Mouse (Mus musculus) left cerebral cortex, postnatal 4 days (tissue): Measurements from ENCODE around the gene Barx1. TPM values are rescaled to one million over a fixed set of nuclear protein-coding genes. Genes with fewer than 3 reads are reported as not detected.

Experiments used
- DNase-seq: peaks from one replicate; pipeline ENCODE4 v3.0.0-alpha.2; 2022
- intact Hi-C: fragments of 180-260 bp; cut with DNase I; formaldehyde crosslinking; loops from one replicate; pipeline ENCODE4 v1.15.1; 2025
- total RNA-seq, 2 experiments: library from RNA; stranded (reverse); gene quantifications; 2 replicates each; pipeline ENCODE4 v1.2.3; 2021

Gene Barx1
- total RNA-seq, 2 experiments from 2014 or later = not detected

DNA sequence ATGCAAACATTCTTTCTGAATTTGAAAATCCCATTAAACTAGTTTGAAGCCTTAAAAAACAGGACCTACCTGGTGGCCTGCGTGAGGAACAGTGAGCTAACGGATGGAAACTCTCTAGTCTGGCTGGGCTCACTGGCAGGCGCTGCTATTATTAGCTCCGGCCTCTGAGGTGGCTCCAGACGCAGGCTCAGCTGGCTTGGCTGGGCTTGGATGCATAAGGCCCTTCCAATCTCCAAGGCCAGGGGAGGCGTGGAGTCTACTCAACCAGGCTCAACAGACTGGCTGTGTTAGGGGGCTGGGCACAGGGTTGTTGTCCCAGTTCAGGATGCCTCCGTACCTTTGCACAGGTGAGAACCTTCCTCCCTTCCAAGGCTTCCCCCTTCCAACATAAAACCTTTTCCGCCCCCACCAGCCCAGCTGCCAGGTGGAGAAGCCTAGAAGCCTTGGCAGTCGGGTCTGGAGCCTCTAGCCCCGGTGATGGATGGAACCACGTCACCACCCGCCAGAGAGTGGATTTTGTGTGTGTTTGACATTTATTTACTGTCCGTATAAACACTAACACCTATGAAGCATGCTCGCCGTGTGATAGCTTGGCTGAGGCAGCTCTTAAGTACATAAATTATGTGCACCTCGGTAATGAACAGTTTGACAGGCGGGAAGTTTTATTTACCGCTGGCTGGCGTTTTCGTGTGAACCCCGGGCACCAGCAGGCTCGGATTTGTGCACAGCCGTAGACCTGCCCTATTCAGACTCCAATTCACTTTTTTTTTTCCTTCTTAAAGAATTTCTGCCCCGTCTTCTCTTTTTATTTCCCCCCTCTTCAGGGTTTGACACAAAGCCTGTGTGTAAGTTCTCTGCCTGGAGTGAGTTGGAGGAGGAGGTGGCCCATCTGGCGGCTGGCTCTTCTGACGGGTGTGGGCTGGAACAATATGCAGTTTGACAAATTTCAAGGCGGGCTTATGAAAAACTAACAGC, 31.6 kb downstream of the Barx1 start:
- DNase-seq = peak; percentile 56
- intact Hi-C loops = no loop called here

DNA sequence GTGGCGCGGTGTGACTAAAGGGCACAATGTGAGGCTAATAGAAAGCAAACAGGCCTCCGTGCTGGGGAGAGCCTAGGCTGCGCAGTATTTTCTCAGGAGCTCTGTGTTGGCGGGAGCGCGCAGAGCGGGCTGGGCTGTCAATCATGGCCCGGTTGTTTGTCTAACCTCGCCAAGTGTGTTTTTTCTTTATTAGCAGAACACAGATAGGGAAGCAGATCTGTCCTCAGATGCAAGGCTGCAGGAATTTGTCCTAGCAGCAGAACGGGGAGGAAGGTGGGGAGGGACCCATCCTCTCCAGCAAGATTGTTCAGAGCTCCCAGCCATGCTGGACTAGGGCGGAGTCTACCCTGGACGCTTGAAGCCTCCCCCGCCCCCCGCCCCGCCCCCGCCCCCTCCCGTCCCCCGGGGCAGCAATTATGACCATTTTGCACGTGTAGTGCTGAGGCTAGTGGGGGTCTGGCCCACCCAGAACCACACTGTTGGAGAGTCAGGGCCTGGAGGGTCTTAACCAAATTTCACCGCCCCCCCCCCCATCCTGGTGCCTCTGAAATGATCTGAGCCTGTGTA, 43.7 kb downstream of the Barx1 start:
- no peak for DNase-seq
- intact Hi-C loops = no loop called here

DNA sequence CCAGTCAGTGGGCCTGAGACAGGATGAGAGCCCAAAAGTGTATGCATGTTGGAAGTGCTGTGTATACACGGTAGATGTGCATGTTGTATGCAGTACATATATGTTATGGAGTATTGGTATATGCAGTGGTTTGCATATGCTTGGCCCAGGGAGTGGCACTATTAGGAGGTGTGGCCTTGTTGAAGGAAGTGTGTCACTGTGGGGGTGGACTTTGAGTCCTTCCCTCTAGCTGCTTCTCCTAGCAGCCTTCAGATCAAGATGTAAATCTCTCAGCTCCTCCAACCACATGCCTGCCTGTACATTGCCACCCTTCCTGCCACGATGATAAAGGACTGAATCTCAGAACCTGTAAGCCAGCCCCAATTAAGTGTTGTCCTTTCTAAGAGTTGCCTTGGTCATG, 49.9 kb downstream of the Barx1 start:
- no peak for DNase-seq
- intact Hi-C loops = no loop called here

DNA sequence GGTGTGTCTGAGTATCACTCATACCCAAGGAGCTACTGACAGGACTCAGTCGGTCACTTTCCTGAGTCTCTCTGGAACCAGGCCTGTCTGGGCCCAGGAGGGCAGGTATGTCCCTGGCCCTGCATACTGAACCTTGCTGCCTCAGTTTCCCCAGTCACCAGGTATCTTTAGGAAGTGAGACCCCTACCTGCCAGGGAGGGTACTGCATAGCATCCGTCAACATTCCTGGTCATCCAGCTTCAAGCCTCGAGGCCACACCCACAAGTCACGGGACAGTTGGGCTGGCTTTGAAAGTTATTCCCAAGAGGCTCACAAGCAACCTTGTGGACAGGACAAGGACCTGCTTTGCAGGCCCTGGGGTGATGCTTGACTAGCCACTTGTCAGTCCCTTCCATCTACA, 53.3 kb downstream of the Barx1 start:
- no peak for DNase-seq
- intact Hi-C loops = no loop called here

Other genes starting within 250 kb of the Barx1 start
- gene Zfp169, start 149.5 kb upstream of the Barx1 start, total RNA-seq = 10 to 100 TPM; 19.5 to 24.2 TPM
- gene A830005F24Rik, start 149.4 kb upstream of the Barx1 start, total RNA-seq = 1 to 10 TPM; 1.2 to 2.4 TPM
- gene Ptpdc1, start 37.3 kb upstream of the Barx1 start, total RNA-seq = 10 to 100 TPM; 21.9 to 23.2 TPM
- 10 to 100 TPM; 36.3 to 37.0 TPM for gene Phf2, start 208.1 kb downstream of the Barx1 start, total RNA-seq